Comparison of ENCODE assay signal across 9 mouse cellular contexts in the genomic region with DNA sequence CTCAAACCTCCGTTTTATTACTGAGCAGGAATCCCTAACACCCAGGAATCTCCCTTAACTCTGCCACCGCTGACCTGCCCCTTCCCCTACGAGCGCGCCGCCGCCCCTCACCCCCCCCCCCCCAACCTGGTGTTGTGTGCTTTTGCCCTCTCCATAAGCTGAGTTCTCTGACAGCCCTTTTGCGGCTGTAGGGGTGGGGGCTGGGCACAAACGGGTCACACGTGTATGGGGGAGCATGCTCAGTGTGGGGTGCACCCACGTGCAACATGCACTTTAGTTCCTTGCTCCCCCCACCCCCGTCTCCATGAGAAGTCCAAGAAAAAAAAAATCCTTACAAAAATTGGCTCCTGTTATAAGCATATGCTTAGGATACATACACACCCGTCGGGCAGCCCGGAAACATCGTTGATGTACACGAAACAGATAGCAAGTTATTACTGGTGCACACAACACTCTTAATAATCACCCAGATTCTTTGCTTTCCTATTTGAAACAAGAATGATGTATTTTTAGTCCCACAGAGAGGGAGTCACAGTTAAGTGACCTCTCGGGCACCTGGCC. TPM values are rescaled to one million over a fixed set of nuclear protein-coding genes. Genes with fewer than 3 reads are reported as not detected.
DNase-seq lines count a peak whose midpoint lies in the region; ATAC-seq and TF ChIP-seq lines count a peak whose summit lies in the region.
"Had no signal": no experiment of that assay in that cellular context is flagged by ENCODE, and none has a peak within 500 bp of the region (broad histone marks: within the 10 kb centered on the region; RNA-seq: fewer than 3 reads in every experiment).

No protein-coding gene starts in this region.

- DNase-seq in heart, adult 9 months (ENCODE audit: low spot score in 2 of 2) = no peak
- DNase-seq in embryonic facial prominence, embryonic 11.5 days (ENCODE audit: low spot score) = peak; percentile 23
- DNase-seq in midbrain, embryonic 14.5 days = peak; percentile 54
- DNase-seq in yolk sac, embryonic 10.5 days (ENCODE audit: low spot score) = peak; percentile 26
- no peak for DNase-seq in gastrocnemius, postnatal 36 days

- no peaks in the 10 kb centered on the region for H3K36me3 ChIP-seq in heart, embryonic 12.5 days
- peaks cover 3% of the 10 kb centered on the region; the same call in 1 of the 2 replicates for H3K36me3 ChIP-seq in E14TG2a.4 (ENCODE audit: insufficient read depth, low read length)
- no peaks in the 10 kb centered on the region for H3K36me3 ChIP-seq in embryonic facial prominence, embryonic 11.5 days (replicated peaks; ENCODE audit: control insufficient read depth, insufficient read depth, low read depth, low read length)
- H3K36me3 ChIP-seq in intestine, postnatal 0 days (ENCODE audit: control insufficient read depth, insufficient read depth) = no peaks in the 10 kb centered on the region
- H3K36me3 ChIP-seq in midbrain, embryonic 14.5 days (ENCODE audit: control insufficient read depth, insufficient read depth, low read length) = no peaks in the 10 kb centered on the region

- peak overlapping the region; percentile 89 for H3K27ac ChIP-seq in heart, embryonic 12.5 days (ENCODE audit: poor library complexity, severe bottlenecking)
- peak overlapping the region; percentile 77 for H3K27ac ChIP-seq in embryonic facial prominence, embryonic 11.5 days (replicated peaks; ENCODE audit: low read depth, low read length)
- H3K27ac ChIP-seq in intestine, postnatal 0 days (ENCODE audit: low read depth, low read length) = peak overlapping the region; percentile 98
- H3K27ac ChIP-seq in midbrain, embryonic 14.5 days (replicated peaks; ENCODE audit: low read depth, low read length) = peak overlapping the region; percentile 89

- no peak for ATAC-seq in heart, embryonic 12.5 days (ENCODE audit: insufficient number of reproducible peaks, low FRiP score)
- ATAC-seq in embryonic facial prominence, embryonic 11.5 days (replicated peaks; ENCODE audit: insufficient number of reproducible peaks, low FRiP score, low TSS enrichment, low read depth) = no peak
- ATAC-seq in intestine, postnatal 0 days = no peak
- no peak for ATAC-seq in midbrain, embryonic 14.5 days (ENCODE audit: low FRiP score, low TSS enrichment)

- H3K9ac ChIP-seq in heart, embryonic 12.5 days = peak overlapping the region; percentile 74
- peak overlapping the region; percentile 92 for H3K9ac ChIP-seq in embryonic facial prominence, embryonic 11.5 days (replicated peaks; ENCODE audit: low read length)
- peak overlapping the region; percentile 97; the same call in 1 of the 2 replicates for H3K9ac ChIP-seq in intestine, postnatal 0 days (ENCODE audit: low read depth, low read length)
- peak overlapping the region; percentile 93 for H3K9ac ChIP-seq in midbrain, embryonic 14.5 days (replicated peaks; ENCODE audit: low read length)

- H3K9me3 ChIP-seq in heart, embryonic 12.5 days (replicated peaks) = no peaks in the 10 kb centered on the region
- no peaks in the 10 kb centered on the region for H3K9me3 ChIP-seq in E14TG2a.4 (ENCODE audit: low read length)
- H3K9me3 ChIP-seq in embryonic facial prominence, embryonic 11.5 days (replicated peaks; ENCODE audit: control insufficient read depth, low read length) = no peaks in the 10 kb centered on the region
- no peaks in the 10 kb centered on the region for H3K9me3 ChIP-seq in intestine, postnatal 0 days (ENCODE audit: control insufficient read depth)
- no peaks in the 10 kb centered on the region for H3K9me3 ChIP-seq in midbrain, embryonic 14.5 days (ENCODE audit: control insufficient read depth, low read length)

- H3K4me2 ChIP-seq in heart, embryonic 12.5 days = peak overlapping the region; percentile 95
- H3K4me2 ChIP-seq in embryonic facial prominence, embryonic 11.5 days (ENCODE audit: low read depth, low read length) = peak overlapping the region; percentile 80
- H3K4me2 ChIP-seq in intestine, postnatal 0 days (replicated peaks; ENCODE audit: low read depth) = peak overlapping the region; percentile 91
- H3K4me2 ChIP-seq in midbrain, embryonic 14.5 days (ENCODE audit: low read length) = peak overlapping the region; percentile 81

- under 1% methylated on average over 18 of the region's 18 CpGs for WGBS in heart, embryonic 12.5 days
- under 1% methylated on average over 17 of the region's 18 CpGs for WGBS in embryonic facial prominence, embryonic 11.5 days
- WGBS in intestine, postnatal 0 days = 2% methylated on average over 15 of the region's 18 CpGs
- WGBS in midbrain, embryonic 14.5 days = 0% methylated on average over 18 of the region's 18 CpGs

- intact Hi-C loops in gastrocnemius, postnatal 36 days (cut with DNase I) = loop anchor here (5.0 kb wide), 1 partner anchor 135 kb away; no protein-coding TSS in a partner anchor

- 0 out of 2 replicates have a peak, but pooled peaks cover 5% of the 10 kb centered on the region for H3K27me3 ChIP-seq in heart, embryonic 12.5 days (replicated peaks)
- H3K27me3 ChIP-seq in E14TG2a.4 (ENCODE audit: insufficient read depth, low read length) = peaks cover 41% of the 10 kb centered on the region
- H3K27me3 ChIP-seq in embryonic facial prominence, embryonic 11.5 days (ENCODE audit: control insufficient read depth, insufficient read depth, low read length) = no peaks in the 10 kb centered on the region
- H3K27me3 ChIP-seq in intestine, postnatal 0 days (replicated peaks; ENCODE audit: control insufficient read depth, insufficient read depth, low read length) = no peaks in the 10 kb centered on the region
- H3K27me3 ChIP-seq in midbrain, embryonic 14.5 days (ENCODE audit: control insufficient read depth, insufficient read depth, low read length) = no peaks in the 10 kb centered on the region

- peaks cover 68% of the 10 kb centered on the region for H3K4me1 ChIP-seq in heart, embryonic 12.5 days (replicated peaks)
- peaks cover 72% of the 10 kb centered on the region for H3K4me1 ChIP-seq in E14TG2a.4 (replicated peaks; ENCODE audit: low read depth, low read length)
- peaks cover 8% of the 10 kb centered on the region for H3K4me1 ChIP-seq in embryonic facial prominence, embryonic 11.5 days (ENCODE audit: control insufficient read depth, insufficient read depth, low read length)
- 0 out of 2 replicates have a peak, but pooled peaks cover 13% of the 10 kb centered on the region for H3K4me1 ChIP-seq in intestine, postnatal 0 days (replicated peaks; ENCODE audit: control insufficient read depth, insufficient read depth, low read length)
- peaks cover 49% of the 10 kb centered on the region for H3K4me1 ChIP-seq in midbrain, embryonic 14.5 days (ENCODE audit: control insufficient read depth, insufficient read depth, low read length)

- no peak for TF ChIP-seq CTCF in E14TG2a.4 (conservative IDR thresholded peaks at IDR 0.05; ENCODE audit: low read length)
- TF ChIP-seq CTCF in intestine, postnatal 0 days (IDR thresholded peaks at IDR 0.05; ENCODE audit: low read depth) = no peak

- peak overlapping the region; percentile 97 for H3K4me3 ChIP-seq in heart, embryonic 12.5 days
- peak overlapping the region; percentile 91 for H3K4me3 ChIP-seq in E14TG2a.4 (replicated peaks; ENCODE audit: low read length)
- peak overlapping the region; percentile 98 for H3K4me3 ChIP-seq in embryonic facial prominence, embryonic 11.5 days (ENCODE audit: low read depth, low read length)
- H3K4me3 ChIP-seq in intestine, postnatal 0 days (ENCODE audit: low read depth, low read length) = peak overlapping the region; percentile 84
- H3K4me3 ChIP-seq in midbrain, embryonic 14.5 days (replicated peaks; ENCODE audit: low read depth, low read length) = peak overlapping the region; percentile 41

RNA-seq across cellular contexts. Expression of gene Git1, which starts 1.0 kb away (rescaled TPM):
- 9.3 and 10.2 TPM in 2 replicates for polyA plus RNA-seq in heart, embryonic 12.5 days (2016; fragmentation: Nextera tagmentation; extraction: Ambion mirVana)
- 11.9 and 12.4 TPM in 2 replicates for polyA plus RNA-seq in embryonic facial prominence, embryonic 11.5 days (2014; fragmentation: Nextera tagmentation; extraction: Ambion mirVana)
- 21.2 and 21.9 TPM in 2 replicates for polyA plus RNA-seq in intestine, postnatal 0 days (2015; fragmentation: Nextera tagmentation; extraction: Ambion mirVana)
- polyA plus RNA-seq in midbrain, embryonic 14.5 days (2014; fragmentation: Nextera tagmentation; extraction: Ambion mirVana) = 23.1 and 25.1 TPM in 2 replicates
- 10 to 100 TPM; 23.9 to 25.5 TPM for total RNA-seq in gastrocnemius, postnatal 36 days (2021)

RNA-seq across cellular contexts. Expression of gene Ankrd13b, which starts 2.9 kb away (rescaled TPM):
- polyA plus RNA-seq in heart, embryonic 12.5 days (2016; fragmentation: Nextera tagmentation; extraction: Ambion mirVana) = 3.7 and 4.8 TPM in 2 replicates
- 7.9 and 8.5 TPM in 2 replicates for polyA plus RNA-seq in embryonic facial prominence, embryonic 11.5 days (2014; fragmentation: Nextera tagmentation; extraction: Ambion mirVana)
- 2.1 TPM in 2 replicates for polyA plus RNA-seq in intestine, postnatal 0 days (2015; fragmentation: Nextera tagmentation; extraction: Ambion mirVana)
- polyA plus RNA-seq in midbrain, embryonic 14.5 days (2014; fragmentation: Nextera tagmentation; extraction: Ambion mirVana) = 42.6 and 43.7 TPM in 2 replicates
- total RNA-seq in gastrocnemius, postnatal 36 days (2021) = 1 to 10 TPM; 7.3 to 8.3 TPM
- total RNA-seq: neutrophil, adult 5-6 weeks had no signal

RNA-seq across cellular contexts. Expression of gene Abhd15, which starts 22.5 kb away (rescaled TPM):
- 0.72 and 1.4 TPM in 2 replicates for polyA plus RNA-seq in heart, embryonic 12.5 days (2016; fragmentation: Nextera tagmentation; extraction: Ambion mirVana)
- polyA plus RNA-seq in embryonic facial prominence, embryonic 11.5 days (2014; fragmentation: Nextera tagmentation; extraction: Ambion mirVana) = 1.9 and 2.8 TPM in 2 replicates
- polyA plus RNA-seq in intestine, postnatal 0 days (2015; fragmentation: Nextera tagmentation; extraction: Ambion mirVana) = 2.2 and 3.3 TPM in 2 replicates
- polyA plus RNA-seq in midbrain, embryonic 14.5 days (2014; fragmentation: Nextera tagmentation; extraction: Ambion mirVana) = 1.8 and 2.0 TPM in 2 replicates
- under 1 TPM; 0.28 to 0.52 TPM for total RNA-seq in gastrocnemius, postnatal 36 days (2021)

RNA-seq across cellular contexts. Expression of gene Trp53i13, which starts 23.4 kb away (rescaled TPM):
- polyA plus RNA-seq in heart, embryonic 12.5 days (2016; fragmentation: Nextera tagmentation; extraction: Ambion mirVana) = 29.4 and 30.2 TPM in 2 replicates
- polyA plus RNA-seq in embryonic facial prominence, embryonic 11.5 days (2014; fragmentation: Nextera tagmentation; extraction: Ambion mirVana) = 31.0 and 35.5 TPM in 2 replicates
- polyA plus RNA-seq in intestine, postnatal 0 days (2015; fragmentation: Nextera tagmentation; extraction: Ambion mirVana) = 20.2 and 22.9 TPM in 2 replicates
- 11.7 and 12.0 TPM in 2 replicates for polyA plus RNA-seq in midbrain, embryonic 14.5 days (2014; fragmentation: Nextera tagmentation; extraction: Ambion mirVana)
- 1 to 10 TPM; 2.9 to 3.6 TPM for total RNA-seq in gastrocnemius, postnatal 36 days (2021)

RNA-seq across cellular contexts. Expression of gene Gm10392, which starts 26.6 kb away (rescaled TPM):
- not detected in 2 replicates for polyA plus RNA-seq in heart, embryonic 12.5 days (2016; fragmentation: Nextera tagmentation; extraction: Ambion mirVana)
- 0.14 TPM in 1 of 2 replicates, not detected in the other for polyA plus RNA-seq in embryonic facial prominence, embryonic 11.5 days (2014; fragmentation: Nextera tagmentation; extraction: Ambion mirVana)
- polyA plus RNA-seq in intestine, postnatal 0 days (2015; fragmentation: Nextera tagmentation; extraction: Ambion mirVana) = not detected in 2 replicates
- not detected in 2 replicates for polyA plus RNA-seq in midbrain, embryonic 14.5 days (2014; fragmentation: Nextera tagmentation; extraction: Ambion mirVana)
- total RNA-seq in gastrocnemius, postnatal 36 days (2021) = not detected

Comparison
In these comparisons a context has a peak if more than half of its experiments do, and no peak if none do; other contexts are left out.
1. H3K4me3 ChIP-seq: peak in every context shown above with its lines; median percentile 98 in embryonic facial prominence, embryonic 11.5 days; 97 in heart, embryonic 12.5 days; 91 in E14TG2a.4; 84 in intestine, postnatal 0 days; 41 in midbrain, embryonic 14.5 days.
2. DNase-seq: peak in embryonic facial prominence, embryonic 11.5 days (single experiment), midbrain, embryonic 14.5 days (single experiment) and yolk sac, embryonic 10.5 days (single experiment); none in heart, adult 9 months (0 of 2) and gastrocnemius, postnatal 36 days (0 of 2).
3. Peak in every context shown above with its lines, with median percentiles within 50 percentile points of each other: H3K27ac ChIP-seq, H3K4me2 ChIP-seq and H3K9ac ChIP-seq.